Mouse (Mus musculus): ENCODE results near the gene Rhot2. TPM values are rescaled to one million over a fixed set of nuclear protein-coding genes. Genes with fewer than 3 reads are reported as not detected.

Rhot2 gene
- polyA plus RNA-seq, 1 experiment: 33.9 TPM

DNA sequence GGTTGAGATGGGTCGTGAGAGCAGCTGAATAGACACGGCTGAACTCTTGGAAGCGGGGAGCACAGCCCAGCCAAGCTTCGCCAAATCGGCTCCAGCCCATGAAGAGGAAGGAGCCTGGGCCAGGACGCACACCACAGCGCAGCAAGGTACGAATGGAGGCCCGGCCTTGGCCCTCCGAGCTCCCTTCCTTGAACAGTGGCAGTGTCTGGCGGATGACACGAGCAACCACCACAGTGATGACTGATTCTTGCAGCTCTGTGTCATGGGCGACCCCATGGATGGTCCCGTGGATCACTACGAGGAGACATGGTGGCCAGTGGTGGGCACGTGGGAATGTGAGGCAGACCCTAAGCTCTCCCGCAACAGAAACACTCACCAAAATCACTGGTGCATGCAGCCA is 49.7 kb downstream of the Rhot2 start:
- Histone ChIP-seq H3K4me3 (ENCODE audit: insufficient read depth, poor library complexity, severe bottlenecking) (no peak overlapping the region), H3ac (ENCODE audit: control insufficient read depth, insufficient read length, low read depth) (no peak overlapping the region), H3K36me3 (ENCODE audit: control insufficient read depth, insufficient read depth) (no peaks in the 10 kb centered on the region), H3K79me3 (ENCODE audit: low read depth) (peaks cover 7% of the 10 kb centered on the region), H3K79me2 (ENCODE audit: control insufficient read depth, insufficient read depth) (peaks cover 30% of the 10 kb centered on the region), H3K27me3 (ENCODE audit: control insufficient read depth, insufficient read depth, insufficient read length) (no peaks in the 10 kb centered on the region)
- no peak for TF ChIP-seq MAX (IDR thresholded peaks at IDR 0.05)
- TF ChIP-seq FOSL1 (IDR thresholded peaks at IDR 0.05; ENCODE audit: insufficient read depth, low read length, poor library complexity, severe bottlenecking): no peak
- TF ChIP-seq MYOD1 (IDR thresholded peaks at IDR 0.05; ENCODE audit: control insufficient read depth, insufficient read length, low read depth): no peak
- no peak for TF ChIP-seq MYOG (IDR thresholded peaks at IDR 0.05; ENCODE audit: control insufficient read depth, extremely low read depth, insufficient read length)
- TF ChIP-seq USF1 (IDR thresholded peaks at IDR 0.05; ENCODE audit: low read depth): no peak
- no peak for TF ChIP-seq CTCF (IDR thresholded peaks at IDR 0.05; ENCODE audit: control insufficient read depth, insufficient read depth, insufficient read length)
- no peak for TF ChIP-seq CEBPB (IDR thresholded peaks at IDR 0.05; ENCODE audit: low read depth)

DNA sequence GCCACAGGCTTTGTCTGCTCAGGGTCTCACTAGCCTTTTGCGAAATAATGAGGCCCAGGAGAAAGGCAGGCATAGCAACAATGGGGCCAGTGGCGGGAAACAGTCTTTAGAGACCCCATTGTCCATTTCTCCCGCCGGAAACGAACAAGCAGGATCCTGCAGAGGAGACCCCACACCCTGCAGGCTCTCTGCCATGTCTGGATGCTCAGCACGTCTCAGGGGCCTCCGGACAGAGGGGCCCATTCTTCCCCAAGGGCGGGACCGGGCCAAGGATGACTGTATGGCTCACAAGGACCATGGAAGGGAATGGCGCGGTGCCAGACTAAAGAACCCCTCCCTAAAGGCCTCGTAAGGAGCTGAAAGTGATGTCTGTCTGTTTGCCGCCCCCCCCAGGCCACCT is 50.5 kb downstream of the Rhot2 start:
- Histone ChIP-seq H3K36me3 (ENCODE audit: control insufficient read depth, insufficient read depth) (peaks cover 4% of the 10 kb centered on the region), H3K79me2 (ENCODE audit: control insufficient read depth, insufficient read depth) (peaks cover 30% of the 10 kb centered on the region), H3K4me3 (ENCODE audit: insufficient read depth, poor library complexity, severe bottlenecking) (no peak overlapping the region), H3ac (ENCODE audit: control insufficient read depth, insufficient read length, low read depth) (no peak overlapping the region), H3K79me3 (ENCODE audit: low read depth) (peaks cover 7% of the 10 kb centered on the region), H3K27me3 (ENCODE audit: control insufficient read depth, insufficient read depth, insufficient read length) (no peaks in the 10 kb centered on the region)
- no peak for TF ChIP-seq USF1 (IDR thresholded peaks at IDR 0.05; ENCODE audit: low read depth)
- TF ChIP-seq MYOD1 (IDR thresholded peaks at IDR 0.05; ENCODE audit: control insufficient read depth, insufficient read length, low read depth): no peak
- TF ChIP-seq CTCF (IDR thresholded peaks at IDR 0.05; ENCODE audit: control insufficient read depth, insufficient read depth, insufficient read length): no peak
- TF ChIP-seq CEBPB (IDR thresholded peaks at IDR 0.05; ENCODE audit: low read depth): no peak
- no peak for TF ChIP-seq MAX (IDR thresholded peaks at IDR 0.05)
- TF ChIP-seq FOSL1 (IDR thresholded peaks at IDR 0.05; ENCODE audit: insufficient read depth, low read length, poor library complexity, severe bottlenecking): no peak
- no peak for TF ChIP-seq MYOG (IDR thresholded peaks at IDR 0.05; ENCODE audit: control insufficient read depth, extremely low read depth, insufficient read length)

DNA sequence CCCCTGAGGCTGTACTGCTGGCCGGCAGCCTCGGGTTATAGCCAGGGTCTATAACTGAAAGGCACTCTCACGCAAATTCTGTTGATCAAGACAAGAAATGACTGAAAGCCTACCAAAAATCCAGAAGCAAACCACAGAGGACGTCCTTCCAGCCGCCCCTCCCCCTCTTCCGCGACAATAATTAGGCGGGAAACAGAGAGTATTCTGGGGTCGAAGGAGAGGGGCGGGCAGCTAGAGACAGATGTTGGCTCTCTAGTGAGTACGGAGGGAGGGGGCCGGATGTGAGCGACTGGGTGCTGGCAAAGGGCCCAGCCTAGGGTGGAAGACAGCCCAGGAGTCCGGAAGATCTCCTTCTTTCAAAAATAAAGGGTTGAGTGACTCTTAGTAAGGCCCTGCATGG is 52.0 kb downstream of the Rhot2 start, which contains the start of gene Fam173a:
TSS of gene Fam173a (minus strand) at position 287 of the 400 bp plus-strand sequence.
- peaks cover 7% of the 10 kb centered on the region for H3K79me3 ChIP-seq (ENCODE audit: low read depth)
- peaks cover 4% of the 10 kb centered on the region for H3K36me3 ChIP-seq (ENCODE audit: control insufficient read depth, insufficient read depth)
- no peaks in the 10 kb centered on the region for H3K27me3 ChIP-seq (ENCODE audit: control insufficient read depth, insufficient read depth, insufficient read length)
- H3ac ChIP-seq (ENCODE audit: control insufficient read depth, insufficient read length, low read depth): peak within 1 kb of the TSS; percentile 85
- TF ChIP-seq CEBPB (IDR thresholded peaks at IDR 0.05; ENCODE audit: low read depth) (no peak), CTCF (IDR thresholded peaks at IDR 0.05; ENCODE audit: control insufficient read depth, insufficient read depth, insufficient read length) (no peak), MYOG (IDR thresholded peaks at IDR 0.05; ENCODE audit: control insufficient read depth, extremely low read depth, insufficient read length) (no peak), FOSL1 (IDR thresholded peaks at IDR 0.05; ENCODE audit: insufficient read depth, low read length, poor library complexity, severe bottlenecking) (no peak), MYOD1 (IDR thresholded peaks at IDR 0.05; ENCODE audit: control insufficient read depth, insufficient read length, low read depth) (no peak), MAX (IDR thresholded peaks at IDR 0.05) (no peak), USF1 (IDR thresholded peaks at IDR 0.05; ENCODE audit: low read depth) (no peak)
- H3K79me2 ChIP-seq (ENCODE audit: control insufficient read depth, insufficient read depth): peaks cover 30% of the 10 kb centered on the region
- H3K4me3 ChIP-seq (ENCODE audit: insufficient read depth, poor library complexity, severe bottlenecking): peak within 1 kb of the TSS; percentile 79

DNA sequence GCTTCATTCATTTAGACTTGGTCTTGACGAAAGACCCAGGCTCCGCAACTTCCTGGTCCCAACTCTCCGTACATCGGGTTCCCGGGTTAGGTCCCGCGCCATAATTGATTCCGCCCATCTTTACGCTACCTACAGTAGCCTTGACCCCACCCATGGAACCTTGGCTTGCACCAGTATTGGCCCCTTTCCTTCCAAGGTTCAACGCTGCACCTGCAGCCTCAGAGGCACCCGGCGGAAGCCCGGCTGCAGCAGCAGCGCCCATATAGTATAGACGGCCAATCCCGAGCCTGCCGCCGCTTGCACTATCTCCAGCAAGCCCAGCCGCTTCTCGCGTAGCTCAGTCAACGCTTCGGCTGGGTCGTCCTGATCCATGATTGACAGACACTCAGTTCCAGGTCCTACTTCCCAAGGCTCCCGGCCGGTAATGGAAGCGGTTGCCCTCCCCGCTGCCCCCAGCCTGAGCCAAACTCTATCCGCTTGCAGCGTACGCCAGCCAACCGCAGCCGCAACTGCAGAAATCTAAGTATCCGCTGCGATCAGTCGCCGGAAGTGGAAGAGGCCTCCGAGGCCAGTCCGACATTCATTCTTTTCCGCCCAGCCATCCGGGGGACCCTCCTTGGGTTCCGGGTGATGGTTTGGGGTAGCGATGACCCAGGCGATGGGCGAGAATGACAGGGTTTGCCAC is 52.7 kb downstream of the Rhot2 start:
- Histone ChIP-seq H3K79me3 (ENCODE audit: low read depth) (peaks cover 7% of the 10 kb centered on the region), H3K4me3 (ENCODE audit: insufficient read depth, poor library complexity, severe bottlenecking) (peak overlapping the region; percentile 79), H3K36me3 (ENCODE audit: control insufficient read depth, insufficient read depth) (peaks cover 4% of the 10 kb centered on the region), H3K79me2 (ENCODE audit: control insufficient read depth, insufficient read depth) (peaks cover 30% of the 10 kb centered on the region), H3K27me3 (ENCODE audit: control insufficient read depth, insufficient read depth, insufficient read length) (no peaks in the 10 kb centered on the region), H3ac (ENCODE audit: control insufficient read depth, insufficient read length, low read depth) (peak overlapping the region; percentile 85)
- no peak for TF ChIP-seq MYOG (IDR thresholded peaks at IDR 0.05; ENCODE audit: control insufficient read depth, extremely low read depth, insufficient read length)
- no peak for TF ChIP-seq MAX (IDR thresholded peaks at IDR 0.05)
- no peak for TF ChIP-seq USF1 (IDR thresholded peaks at IDR 0.05; ENCODE audit: low read depth)
- no peak for TF ChIP-seq FOSL1 (IDR thresholded peaks at IDR 0.05; ENCODE audit: insufficient read depth, low read length, poor library complexity, severe bottlenecking)
- no peak for TF ChIP-seq MYOD1 (IDR thresholded peaks at IDR 0.05; ENCODE audit: control insufficient read depth, insufficient read length, low read depth)
- no peak for TF ChIP-seq CEBPB (IDR thresholded peaks at IDR 0.05; ENCODE audit: low read depth)
- TF ChIP-seq CTCF (IDR thresholded peaks at IDR 0.05; ENCODE audit: control insufficient read depth, insufficient read depth, insufficient read length): no peak

DNA sequence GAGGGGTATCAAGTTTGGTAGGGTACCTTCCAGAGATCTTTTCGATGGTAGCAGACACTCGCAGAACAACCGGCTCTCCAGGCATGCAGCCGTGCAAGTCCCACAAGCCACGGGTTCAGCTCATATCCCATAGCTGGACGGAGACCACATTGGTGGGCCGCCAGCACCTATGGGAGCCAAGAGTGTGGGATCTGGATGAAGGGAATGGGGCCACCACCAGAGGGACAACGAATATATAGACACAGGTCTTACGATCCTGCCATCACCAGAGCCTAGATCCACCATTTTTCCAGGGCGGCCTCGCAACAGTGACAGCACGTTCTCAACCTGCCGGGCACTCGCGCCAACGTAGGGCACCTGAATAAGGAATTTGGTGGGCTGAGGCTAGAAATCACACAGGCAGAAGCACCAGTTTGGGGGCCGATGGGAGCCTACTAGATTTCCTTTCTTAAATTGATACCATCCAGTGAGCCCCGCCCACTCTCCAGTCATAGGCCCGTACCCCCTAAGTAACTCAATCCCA is 53.3 kb downstream of the Rhot2 start:
- TF ChIP-seq FOSL1 (IDR thresholded peaks at IDR 0.05; ENCODE audit: insufficient read depth, low read length, poor library complexity, severe bottlenecking) (no peak), MAX (IDR thresholded peaks at IDR 0.05) (no peak), USF1 (IDR thresholded peaks at IDR 0.05; ENCODE audit: low read depth) (no peak), CTCF (IDR thresholded peaks at IDR 0.05; ENCODE audit: control insufficient read depth, insufficient read depth, insufficient read length) (no peak), CEBPB (IDR thresholded peaks at IDR 0.05; ENCODE audit: low read depth) (no peak), MYOD1 (IDR thresholded peaks at IDR 0.05; ENCODE audit: control insufficient read depth, insufficient read length, low read depth) (no peak), MYOG (IDR thresholded peaks at IDR 0.05; ENCODE audit: control insufficient read depth, extremely low read depth, insufficient read length) (no peak)
- Histone ChIP-seq H3K79me2 (ENCODE audit: control insufficient read depth, insufficient read depth) (peaks cover 26% of the 10 kb centered on the region), H3K79me3 (ENCODE audit: low read depth) (peaks cover 7% of the 10 kb centered on the region), H3ac (ENCODE audit: control insufficient read depth, insufficient read length, low read depth) (peak overlapping the region; percentile 85), H3K36me3 (ENCODE audit: control insufficient read depth, insufficient read depth) (peaks cover 4% of the 10 kb centered on the region), H3K4me3 (ENCODE audit: insufficient read depth, poor library complexity, severe bottlenecking) (peak overlapping the region; percentile 79), H3K27me3 (ENCODE audit: control insufficient read depth, insufficient read depth, insufficient read length) (no peaks in the 10 kb centered on the region)

Small RNA genes lying within 50 kb of the gene (microRNA-seq; reads per million reads assigned to microRNA genes)
- gene Mir3082 (ENCODE audit: borderline microRNAs expressed): 0.68 reads per million, percentile 14 among the genes with 10 or more reads in this experiment

Other genes starting within 250 kb of the Rhot2 start
- gene Gng13, start 127.7 kb downstream of the Rhot2 start, polyA plus RNA-seq (2012; fragmentation: generic; extraction: Trizol): not detected
- gene Chtf18, start 117.4 kb downstream of the Rhot2 start, polyA plus RNA-seq (2012; fragmentation: generic; extraction: Trizol): 22.8 TPM
- 20.7 TPM for gene Rpusd1, start 117.2 kb downstream of the Rhot2 start, polyA plus RNA-seq (2012; fragmentation: generic; extraction: Trizol)
- not detected for gene Mslnl, start 108.8 kb downstream of the Rhot2 start, polyA plus RNA-seq (2012; fragmentation: generic; extraction: Trizol)
- gene Msln, start 90.5 kb downstream of the Rhot2 start, polyA plus RNA-seq (2012; fragmentation: generic; extraction: Trizol): 6.1 TPM
- gene Narfl, start 71.1 kb downstream of the Rhot2 start, polyA plus RNA-seq (2012; fragmentation: generic; extraction: Trizol): 19.3 TPM
- gene Haghl, start 59.2 kb downstream of the Rhot2 start, polyA plus RNA-seq (2012; fragmentation: generic; extraction: Trizol): 14.4 TPM
- 0.12 TPM for gene Ccdc78, start 58.3 kb downstream of the Rhot2 start, polyA plus RNA-seq (2012; fragmentation: generic; extraction: Trizol)
- 46.0 TPM for gene Fam173a, start 52.0 kb downstream of the Rhot2 start, polyA plus RNA-seq (2012; fragmentation: generic; extraction: Trizol)
- gene AC134908.4, start 49.2 kb downstream of the Rhot2 start, polyA plus RNA-seq (2012; fragmentation: generic; extraction: Trizol): not detected
- 64.0 TPM for gene Metrn, start 47.7 kb downstream of the Rhot2 start, polyA plus RNA-seq (2012; fragmentation: generic; extraction: Trizol)
- gene Fbxl16, start 35.8 kb downstream of the Rhot2 start, polyA plus RNA-seq (2012; fragmentation: generic; extraction: Trizol): 5.7 TPM
- 14.3 TPM for gene Wdr24, start 21.2 kb downstream of the Rhot2 start, polyA plus RNA-seq (2012; fragmentation: generic; extraction: Trizol)
- 10.8 TPM for gene Jmjd8, start 16.0 kb downstream of the Rhot2 start, polyA plus RNA-seq (2012; fragmentation: generic; extraction: Trizol)
- 246 TPM for gene Stub1, start 11.4 kb downstream of the Rhot2 start, polyA plus RNA-seq (2012; fragmentation: generic; extraction: Trizol)
- 0.40 TPM for gene Rhbdl1, start 7.6 kb downstream of the Rhot2 start, polyA plus RNA-seq (2012; fragmentation: generic; extraction: Trizol)
- 0.89 TPM for gene Gm20683, start 3.1 kb downstream of the Rhot2 start, polyA plus RNA-seq (2012; fragmentation: generic; extraction: Trizol)
- gene Wdr90, start 16.6 kb upstream of the Rhot2 start, polyA plus RNA-seq (2012; fragmentation: generic; extraction: Trizol): 16.7 TPM
- gene Mcrip2, start 23.9 kb upstream of the Rhot2 start, polyA plus RNA-seq (2012; fragmentation: generic; extraction: Trizol): 36.3 TPM
- gene Mettl26, start 30.2 kb upstream of the Rhot2 start, polyA plus RNA-seq (2012; fragmentation: generic; extraction: Trizol): 25.0 TPM
- gene Wfikkn1, start 36.0 kb upstream of the Rhot2 start, polyA plus RNA-seq (2012; fragmentation: generic; extraction: Trizol): 0.34 TPM
- 14.4 TPM for gene Rab40c, start 74.9 kb upstream of the Rhot2 start, polyA plus RNA-seq (2012; fragmentation: generic; extraction: Trizol)
- gene Pigq, start 100.1 kb upstream of the Rhot2 start, polyA plus RNA-seq (2012; fragmentation: generic; extraction: Trizol): 43.5 TPM
- 0.46 TPM for gene Nhlrc4, start 100.1 kb upstream of the Rhot2 start, polyA plus RNA-seq (2012; fragmentation: generic; extraction: Trizol)
- gene A930017K11Rik, start 107.7 kb upstream of the Rhot2 start, polyA plus RNA-seq (2012; fragmentation: generic; extraction: Trizol): 0.02 TPM
- 10.6 TPM for gene Capn15, start 140.9 kb upstream of the Rhot2 start, polyA plus RNA-seq (2012; fragmentation: generic; extraction: Trizol)
- gene Rab11fip3, start 224.7 kb upstream of the Rhot2 start, polyA plus RNA-seq (2012; fragmentation: generic; extraction: Trizol): 15.2 TPM
- gene Decr2, start 245.5 kb upstream of the Rhot2 start, polyA plus RNA-seq (2012; fragmentation: generic; extraction: Trizol): 3.9 TPM